Mouse (Mus musculus): ENCODE results near the gene Xlr4b.
A peak's percentile ranks its signal among the peaks of the same experiment; 100 is the strongest.
"Not testable (repeated sequence)": the region's sequence is repeated elsewhere in the genome, so short reads cannot be mapped to it uniquely, and the experiment has no call there.

Gene Xlr4b

GRCm38 (mm10) chrX:73213819-73214564 lies at the start of gene Xlr4b:
TSS of gene Xlr4b (plus strand) at chrX:73214333.
- not testable (repeated sequence) for DNase-seq (ENCODE audit: low spot score in 2 of 2)

- not testable (repeated sequence) for DNase-seq (ENCODE audit: low spot score in 2 of 2)
Observed at GRCm38 (mm10) chrX:73176889-73177288, 37.2 kb upstream of the Xlr4b start, which contains the start of gene Spin2d. TSS of gene Spin2d (minus strand) at chrX:73176989.

- peak in 1 of 2 experiments; percentile 35 for DNase-seq (ENCODE audit: low spot score in 2 of 2)
Observed at GRCm38 (mm10) chrX:73191934-73192333, 22.2 kb upstream of the Xlr4b start, which contains the start of gene Xlr3b. TSS of gene Xlr3b (plus strand) at chrX:73192207.

- DNase-seq (ENCODE audit: low spot score in 2 of 2), result no peak
Observed at GRCm38 (mm10) chrX:73225365-73225764, 11.2 kb downstream of the Xlr4b start.

- peak; percentile 79 to 87 for DNase-seq (ENCODE audit: low spot score in 2 of 2)
Observed at GRCm38 (mm10) chrX:73227914-73228605, 13.9 kb downstream of the Xlr4b start, which contains the start of gene F8a. TSS of gene F8a (plus strand) at chrX:73228291.

GRCm38 (mm10) chrX:73228606-73229214 lies 14.6 kb downstream of the Xlr4b start:
- DNase-seq (ENCODE audit: low spot score in 2 of 2), result peak; percentile 62 to 64

- DNase-seq (ENCODE audit: low spot score in 2 of 2), result no peak
Observed at GRCm38 (mm10) chrX:73229288-73229687, 15.2 kb downstream of the Xlr4b start.

- DNase-seq (ENCODE audit: low spot score in 2 of 2), result not testable (repeated sequence)
Observed at GRCm38 (mm10) chrX:73242821-73243325, 28.7 kb downstream of the Xlr4b start, which contains the start of gene Xlr4c. TSS of gene Xlr4c (minus strand) at chrX:73243130.

GRCm38 (mm10) chrX:73262428-73262827 lies 48.3 kb downstream of the Xlr4b start:
- DNase-seq (ENCODE audit: low spot score in 2 of 2), result not testable (repeated sequence)

- not testable (repeated sequence) for DNase-seq (ENCODE audit: low spot score in 2 of 2)
Observed at GRCm38 (mm10) chrX:73265270-73265669, 51.1 kb downstream of the Xlr4b start, which contains the start of gene Xlr3c. TSS of gene Xlr3c (minus strand) at chrX:73265390.
